Mouse (Mus musculus): ENCODE results near the gene Alox5.

DNA sequence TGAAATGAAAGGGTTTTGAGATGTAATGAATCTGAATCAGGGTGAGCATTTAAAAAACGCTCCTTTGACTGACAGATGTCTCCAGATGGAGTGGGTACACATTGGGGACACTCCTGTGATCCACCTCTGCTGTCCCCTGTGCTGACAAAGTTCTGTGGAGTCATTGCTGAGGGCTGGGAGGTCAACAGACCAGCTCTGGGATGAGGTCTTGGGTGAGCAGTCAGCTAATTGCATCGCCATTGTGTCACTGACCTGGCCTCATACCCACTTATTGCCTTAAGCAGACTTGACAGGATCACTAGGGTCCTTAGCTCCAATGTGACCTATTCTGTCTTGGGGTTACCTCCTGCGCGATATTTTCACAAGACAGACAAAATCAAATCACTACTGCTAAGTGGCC, 53.8 kb downstream of the Alox5 start:
- TF ChIP-seq CTCF (IDR thresholded peaks at IDR 0.05; ENCODE audit: borderline replicate concordance, extremely low read depth, insufficient read depth, insufficient read length) (no peak), POLR2A (IDR thresholded peaks at IDR 0.05; ENCODE audit: borderline replicate concordance, extremely low read depth, insufficient read depth, insufficient read length, poor library complexity, severe bottlenecking) (no peak)
